8 mouse cellular contexts compared by ENCODE assay signal in genomic region chr19:3686215-3686894, GRCm38 (mm10). TPM values are rescaled to one million over a fixed set of nuclear protein-coding genes. Genes with fewer than 3 reads are reported as not detected.
A peak's percentile ranks its signal among the peaks of the same experiment; 100 is the strongest.
DNase-seq lines count a peak whose midpoint lies in the region; ATAC-seq and TF ChIP-seq lines count a peak whose summit lies in the region.

Gene Lrp5, minus strand, starts transcription at chr19:3686564.

- no peak for TF ChIP-seq CTCF in brain, embryonic 14.5 days (IDR thresholded peaks at IDR 0.05; ENCODE audit: borderline replicate concordance, extremely low read depth, insufficient read depth, insufficient read length)

- peak in 1 of 2 experiments; percentile 32 for DNase-seq in layer of hippocampus, postnatal 36 days
- DNase-seq in layer of hippocampus, adult 9-11 months, result no peak
- peak; percentile 53 for DNase-seq in brain, embryonic 14.5 days (ENCODE audit: low read depth)
- no peak for DNase-seq in gonadal fat pad, adult 2 months (ENCODE audit: low read depth)
- DNase-seq in lung, adult 18-20 months, result peak; percentile 68 to 74
- DNase-seq in spleen, postnatal 14 days (ENCODE audit: low spot score in 2 of 2), result no peak

- H3K4me3 ChIP-seq in intestine, embryonic 16.5 days (ENCODE audit: low read length), result peak within 1 kb of the TSS; percentile 96
- H3K4me3 ChIP-seq in neural tube, embryonic 14.5 days (ENCODE audit: low read depth, low read length), result peak within 1 kb of the TSS; percentile 69

- H3K4me1 ChIP-seq in intestine, embryonic 16.5 days (ENCODE audit: control insufficient read depth, insufficient read depth, low read length), result peaks cover 42% of the 10 kb centered on the region
- peaks cover 4% of the 10 kb centered on the region; the same call in 1 of the 2 replicates for H3K4me1 ChIP-seq in neural tube, embryonic 14.5 days (ENCODE audit: control insufficient read depth, insufficient read depth, low read length)

- H3K9ac ChIP-seq in intestine, embryonic 16.5 days (ENCODE audit: low read depth, low read length), result peak within 1 kb of the TSS; percentile 97
- H3K9ac ChIP-seq in neural tube, embryonic 14.5 days (replicated peaks; ENCODE audit: low read depth, low read length), result peak within 1 kb of the TSS; percentile 73

- ATAC-seq in intestine, embryonic 16.5 days, result peak; percentile 76
- peak; percentile 39 for ATAC-seq in neural tube, embryonic 14.5 days (ENCODE audit: low read depth)

- H3K4me2 ChIP-seq in intestine, embryonic 16.5 days (ENCODE audit: low read depth, low read length), result peak within 1 kb of the TSS; percentile 96
- H3K4me2 ChIP-seq in neural tube, embryonic 14.5 days (ENCODE audit: low read depth, low read length), result peak within 1 kb of the TSS; percentile 93

- no peaks in the 10 kb centered on the region for H3K27me3 ChIP-seq in intestine, embryonic 16.5 days (replicated peaks; ENCODE audit: control insufficient read depth, insufficient read depth, low read length)
- H3K27me3 ChIP-seq in neural tube, embryonic 14.5 days (ENCODE audit: control insufficient read depth, insufficient read depth, low read length), result peaks cover 9% of the 10 kb centered on the region; the same call in 1 of the 2 replicates

- 0 out of 2 replicates have a peak, but pooled peaks cover 2% of the 10 kb centered on the region for H3K9me3 ChIP-seq in intestine, embryonic 16.5 days (ENCODE audit: control insufficient read depth, low read length)
- no peaks in the 10 kb centered on the region for H3K9me3 ChIP-seq in neural tube, embryonic 14.5 days (ENCODE audit: control insufficient read depth, low read length)

- WGBS in intestine, embryonic 16.5 days, result under 1% methylated on average over 75 of the region's 83 CpGs
- under 1% methylated on average over 51 of the region's 83 CpGs for WGBS in neural tube, embryonic 14.5 days

- TF ChIP-seq POLR2A in brain, embryonic 14.5 days (IDR thresholded peaks at IDR 0.05; ENCODE audit: borderline replicate concordance, extremely low read depth, insufficient read depth, insufficient read length, poor library complexity, severe bottlenecking), result peak; percentile 68

- H3K27ac ChIP-seq in intestine, embryonic 16.5 days (ENCODE audit: low read length), result peak within 1 kb of the TSS; percentile 90
- no peak within 1 kb of the TSS for H3K27ac ChIP-seq in neural tube, embryonic 14.5 days (ENCODE audit: low read depth, low read length)

- no peaks in the 10 kb centered on the region for H3K36me3 ChIP-seq in intestine, embryonic 16.5 days (ENCODE audit: control insufficient read depth, insufficient read depth, low read length)
- H3K36me3 ChIP-seq in neural tube, embryonic 14.5 days (ENCODE audit: control insufficient read depth, insufficient read depth, low read length), result no peaks in the 10 kb centered on the region

RNA-seq across cellular contexts. Expression of gene Lrp5, which starts in this region (rescaled TPM):
- total RNA-seq in layer of hippocampus, postnatal 36 days (2021), result 10 to 100 TPM; 10.2 to 11.4 TPM
- 4.8 and 10.7 TPM in 2 replicates for polyA plus RNA-seq in brain, embryonic 14.5 days (2012; rRNA removed)
- 44.1 and 65.8 TPM in 2 replicates for polyA plus RNA-seq in gonadal fat pad, adult 2 months (2012; rRNA removed)
- polyA plus RNA-seq in intestine, embryonic 16.5 days (2015; fragmentation: Nextera tagmentation; extraction: Ambion mirVana), result 4.2 and 4.4 TPM in 2 replicates
- polyA plus RNA-seq in neural tube, embryonic 14.5 days (2014; fragmentation: Nextera tagmentation; extraction: Ambion mirVana), result 0.98 and 1.3 TPM in 2 replicates

Comparison
In these comparisons a context has a peak if more than half of its experiments do, and no peak if none do; other contexts are left out.
1. DNase-seq: peak in brain, embryonic 14.5 days (single experiment) and lung, adult 18-20 months (2 of 2); none in layer of hippocampus, adult 9-11 months (single experiment), gonadal fat pad, adult 2 months (single experiment) and spleen, postnatal 14 days (0 of 2).